Mouse (Mus musculus): Measurements from ENCODE around the gene Gm3012. TPM values are rescaled to one million over a fixed set of nuclear protein-coding genes. Genes with fewer than 3 reads are reported as not detected.
"Not testable (repeated sequence)": the region's sequence is repeated elsewhere in the genome, so short reads cannot be mapped to it uniquely, and the experiment has no call there.

Gene Gm3012
- total RNA-seq (2015), result not detected in 2 replicates
- not detected in 2 replicates for total RNA-seq (2017)

DNA sequence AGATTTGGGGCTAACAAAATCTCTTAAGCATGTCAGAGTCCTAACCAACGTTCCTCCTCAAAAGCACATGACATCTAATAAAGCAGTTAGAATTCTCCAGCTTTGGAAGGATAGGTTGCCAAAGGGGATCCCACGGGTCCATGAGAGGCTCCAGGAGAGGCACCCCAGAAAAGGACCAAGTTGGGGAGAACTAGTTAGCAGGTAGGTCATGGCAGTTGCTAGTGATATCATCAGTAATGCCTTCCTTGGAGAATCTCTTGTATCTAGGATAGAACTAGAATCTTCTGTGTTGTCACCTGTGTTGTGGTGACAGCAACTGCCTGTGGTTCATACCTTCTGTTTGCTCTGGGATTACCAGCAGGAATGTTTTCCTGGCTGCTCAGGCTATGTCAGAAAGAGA lies at the start of gene Gm3012:
TSS of gene Gm3012 (plus strand) at position 301 of the 400 bp plus-strand sequence.
- not testable (repeated sequence) for ATAC-seq (ENCODE audit: poor library complexity, severe bottlenecking)

DNA sequence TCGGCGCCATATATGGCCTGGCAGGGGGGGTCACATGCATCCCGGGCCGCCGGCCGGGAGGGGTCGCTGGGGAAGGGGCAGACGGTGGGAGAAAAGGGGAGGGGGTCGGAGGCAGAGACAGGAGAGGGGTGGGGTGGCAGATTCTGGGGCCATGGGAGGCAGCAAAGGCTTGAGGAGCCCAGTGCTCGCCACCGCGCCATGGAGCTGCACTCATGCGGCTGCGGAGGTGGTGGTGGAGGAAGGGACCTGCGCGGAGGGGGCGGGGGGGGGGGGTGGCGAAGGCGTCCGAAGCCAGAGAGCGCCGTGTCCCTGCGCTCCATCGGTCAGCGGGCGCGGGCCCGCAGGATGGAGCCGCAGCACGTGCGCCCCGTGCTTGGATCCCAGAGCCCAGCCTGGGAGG lies 17.4 kb downstream of the Gm3012 start, which contains the start of gene Gm3020:
TSS of gene Gm3020 (plus strand) at position 301 of the 400 bp plus-strand sequence.
- ATAC-seq (ENCODE audit: poor library complexity, severe bottlenecking), result not testable (repeated sequence)

DNA sequence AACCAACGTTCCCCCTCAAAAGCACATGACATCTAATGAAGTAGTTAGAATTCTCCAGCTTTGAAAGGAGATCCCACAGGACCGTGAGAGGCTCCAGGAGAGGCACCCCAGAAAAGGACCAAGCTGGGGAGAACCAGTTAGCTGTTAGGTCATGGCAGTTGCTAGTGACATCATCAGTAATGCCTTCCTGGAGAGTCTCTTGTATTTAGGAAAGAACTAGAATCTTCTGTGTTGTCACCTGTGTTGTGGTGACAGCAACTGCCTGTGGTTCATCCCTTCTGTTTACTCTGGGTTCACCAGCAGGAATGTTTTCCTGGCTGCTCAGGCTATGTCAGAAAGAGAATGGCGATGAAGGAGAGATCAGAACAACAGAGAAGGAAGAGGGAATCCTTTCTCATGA lies 54.2 kb downstream of the Gm3012 start, which contains the start of gene Gm3043:
TSS of gene Gm3043 (plus strand) at position 301 of the 400 bp plus-strand sequence.
- ATAC-seq (ENCODE audit: poor library complexity, severe bottlenecking), result not testable (repeated sequence)

Other genes starting within 250 kb of the Gm3012 start
- gene Gm10413, start 239.4 kb upstream of the Gm3012 start, total RNA-seq (2015), result not detected in 2 replicates
- not detected in 2 replicates for gene Gm10413, start 239.4 kb upstream of the Gm3012 start, total RNA-seq (2017)
- not detected in 2 replicates for gene Gm10409, start 221.9 kb upstream of the Gm3012 start, total RNA-seq (2015)
- not detected in 2 replicates for gene Gm10409, start 221.9 kb upstream of the Gm3012 start, total RNA-seq (2017)
- gene Gm3005, start 206.4 kb upstream of the Gm3012 start, total RNA-seq (2015), result not detected in 2 replicates
- not detected in 2 replicates for gene Gm3005, start 206.4 kb upstream of the Gm3012 start, total RNA-seq (2017)
- not detected in 2 replicates for gene Gm10408, start 185.1 kb upstream of the Gm3012 start, total RNA-seq (2015)
- gene Gm10408, start 185.1 kb upstream of the Gm3012 start, total RNA-seq (2017), result not detected in 2 replicates
- gene Gm3020, start 17.5 kb downstream of the Gm3012 start, total RNA-seq (2015), result not detected in 2 replicates
- not detected in 2 replicates for gene Gm3020, start 17.5 kb downstream of the Gm3012 start, total RNA-seq (2017)
- gene Gm3043, start 54.3 kb downstream of the Gm3012 start, total RNA-seq (2015), result not detected in 2 replicates
- not detected in 2 replicates for gene Gm3043, start 54.3 kb downstream of the Gm3012 start, total RNA-seq (2017)
- not detected in 2 replicates for gene Gm3002, start 175.6 kb downstream of the Gm3012 start, total RNA-seq (2015)
- not detected in 2 replicates for gene Gm3002, start 175.6 kb downstream of the Gm3012 start, total RNA-seq (2017)
- 0.11 TPM in 1 of 2 replicates, not detected in the other for gene Gm3033, start 211.7 kb downstream of the Gm3012 start, total RNA-seq (2015)
- gene Gm3033, start 211.7 kb downstream of the Gm3012 start, total RNA-seq (2017), result not detected in 2 replicates
- not detected in 2 replicates for gene Gm2916, start 249.7 kb downstream of the Gm3012 start, total RNA-seq (2015)
- gene Gm2916, start 249.7 kb downstream of the Gm3012 start, total RNA-seq (2017), result not detected in 2 replicates